18 mouse cellular contexts compared by ENCODE assay signal in genomic region chr16:6769495-6770237, GRCm38 (mm10).
DNase-seq lines count a peak whose midpoint lies in the region; ATAC-seq lines count a peak whose summit lies in the region.
"Had no signal": no experiment of that assay in that cellular context is flagged by ENCODE, and none has a peak within 500 bp of the region (broad histone marks: within the 10 kb centered on the region; RNA-seq: fewer than 3 reads in every experiment).

No protein-coding gene starts in this region.

- peak; percentile 15 to 32 for DNase-seq in kidney, postnatal 4 days
- no peak for DNase-seq in kidney, adult 11 months
- peak; percentile 5 for DNase-seq in embryo, embryonic 10.5 days (ENCODE audit: low spot score)
- peak; percentile 4 for DNase-seq in forelimb bud, embryonic 11.5 days (ENCODE audit: low read depth, low spot score)
- no peak for DNase-seq in adipocyte (ENCODE audit: low spot score)
- DNase-seq in frontal cortex, adult 2 months (ENCODE audit: extremely low spot score in 1 of 2, low spot score in 1 of 2): no peak
- DNase-seq: cerebellum, adult 8-10 months; kidney, postnatal 14 days; lung, adult 2 months; thymus, adult 2 months had no signal

- H3K27ac ChIP-seq in neural tube, embryonic 12.5 days: no peak overlapping the region
- H3K27ac ChIP-seq: embryonic facial prominence, embryonic 13.5 days; forebrain, embryonic 13.5 days; heart, embryonic 13.5 days; limb, embryonic 12.5 days; midbrain, embryonic 10.5 days had no signal

- H3K36me3 ChIP-seq in neural tube, embryonic 12.5 days: no peaks in the 10 kb centered on the region
- H3K36me3 ChIP-seq: embryonic facial prominence, embryonic 13.5 days; heart, embryonic 13.5 days; limb, embryonic 12.5 days; midbrain, embryonic 10.5 days had no signal

- no peak overlapping the region for H3K9ac ChIP-seq in neural tube, embryonic 12.5 days
- H3K9ac ChIP-seq: embryonic facial prominence, embryonic 13.5 days; forebrain, embryonic 13.5 days; heart, embryonic 13.5 days; limb, embryonic 12.5 days had no signal

- ATAC-seq in neural tube, embryonic 12.5 days (ENCODE audit: low FRiP score, low read depth): peak; percentile 53
- ATAC-seq: activated CD4-positive, CD25-positive, alpha-beta regulatory T cell, adult 4 months; forebrain, embryonic 13.5 days had no signal

- H3K4me3 ChIP-seq in neural tube, embryonic 12.5 days: no peak overlapping the region
- H3K4me3 ChIP-seq: embryonic facial prominence, embryonic 13.5 days; forebrain, embryonic 13.5 days; heart, embryonic 13.5 days; limb, embryonic 12.5 days; midbrain, embryonic 10.5 days; myocyte had no signal

- WGBS in neural tube, embryonic 12.5 days: 58% methylated on average over 14 of the region's 14 CpGs

- no peak overlapping the region for H3K4me2 ChIP-seq in neural tube, embryonic 12.5 days (replicated peaks)
- H3K4me2 ChIP-seq: embryonic facial prominence, embryonic 13.5 days; forebrain, embryonic 13.5 days; heart, embryonic 13.5 days; limb, embryonic 12.5 days had no signal

- H3K27me3 ChIP-seq in neural tube, embryonic 12.5 days (replicated peaks): no peaks in the 10 kb centered on the region
- H3K27me3 ChIP-seq: embryonic facial prominence, embryonic 13.5 days; forebrain, embryonic 13.5 days; heart, embryonic 13.5 days; limb, embryonic 12.5 days had no signal

- H3K4me1 ChIP-seq in neural tube, embryonic 12.5 days: no peaks in the 10 kb centered on the region; the same call in 1 of the 2 replicates
- H3K4me1 ChIP-seq: embryonic facial prominence, embryonic 13.5 days; heart, embryonic 13.5 days had no signal

- H3K9me3 ChIP-seq in neural tube, embryonic 12.5 days: no peaks in the 10 kb centered on the region
- H3K9me3 ChIP-seq: embryonic facial prominence, embryonic 13.5 days; forebrain, embryonic 13.5 days; heart, embryonic 13.5 days; limb, embryonic 12.5 days; midbrain, embryonic 10.5 days had no signal

Comparison
In these comparisons a context has a peak if more than half of its experiments do, and no peak if none do; other contexts are left out.
1. DNase-seq: peak in kidney, postnatal 4 days (2 of 2), embryo, embryonic 10.5 days (single experiment) and forelimb bud, embryonic 11.5 days (single experiment); none in kidney, adult 11 months (single experiment), adipocyte (single experiment) and frontal cortex, adult 2 months (0 of 2).